Comparison of ENCODE assay signal across 23 mouse cellular contexts in genomic region chr9:70975921-70976320, GRCm38 (mm10). TPM values are rescaled to one million over a fixed set of nuclear protein-coding genes. Genes with fewer than 3 reads are reported as not detected.
DNase-seq lines count a peak whose midpoint lies in the region; ATAC-seq and TF ChIP-seq lines count a peak whose summit lies in the region.
"Had no signal": no experiment of that assay in that cellular context is flagged by ENCODE, and none has a peak within 500 bp of the region (broad histone marks: within the 10 kb centered on the region; RNA-seq: fewer than 3 reads in every experiment).

No protein-coding gene starts in this region.

- TF ChIP-seq EP300 in heart, adult 2 months (IDR thresholded peaks at IDR 0.05; ENCODE audit: insufficient read depth, low read depth, low read length): no peak

- intact Hi-C loops in heart, adult 2 months (cut with DNase I): loop anchor here (2.0 kb wide), 1 partner anchor 33 kb away; no protein-coding TSS in a partner anchor

- no peaks in the 10 kb centered on the region for H3K4me1 ChIP-seq in heart, embryonic 10.5 days
- peaks cover 2% of the 10 kb centered on the region for H3K4me1 ChIP-seq in heart, adult 2 months (ENCODE audit: control insufficient read depth, insufficient read depth, low read length)
- no peaks in the 10 kb centered on the region for H3K4me1 ChIP-seq in liver, embryonic 11.5 days (replicated peaks; ENCODE audit: control insufficient read depth, insufficient read depth, low read length)
- H3K4me1 ChIP-seq: embryonic facial prominence, embryonic 10.5 days; embryonic facial prominence, embryonic 12.5 days; forebrain, embryonic 13.5 days; forebrain, embryonic 15.5 days had no signal

- H3K9ac ChIP-seq in heart, adult 2 months (ENCODE audit: low read depth, low read length): no peak overlapping the region
- H3K9ac ChIP-seq in liver, embryonic 11.5 days (ENCODE audit: low read depth, low read length): no peak overlapping the region
- H3K9ac ChIP-seq: embryonic facial prominence, embryonic 12.5 days; forebrain, embryonic 13.5 days; forebrain, embryonic 15.5 days; forebrain, postnatal 0 days had no signal

- TF ChIP-seq POLR2A in heart, adult 2 months (IDR thresholded peaks at IDR 0.05; ENCODE audit: insufficient read depth, low read depth, low read length): no peak

- no peak overlapping the region for H3K4me2 ChIP-seq in liver, embryonic 11.5 days
- H3K4me2 ChIP-seq: embryonic facial prominence, embryonic 12.5 days; forebrain, embryonic 13.5 days; forebrain, embryonic 15.5 days had no signal

- no peak for DNase-seq in frontal cortex, postnatal 10 days (ENCODE audit: low spot score in 2 of 2)
- peak; percentile 42 for DNase-seq in heart, embryonic 10.5 days (ENCODE audit: low spot score)
- DNase-seq in heart, adult 2 months: no peak
- DNase-seq in liver, embryonic 11.5 days (ENCODE audit: low spot score): no peak
- DNase-seq: adrenal gland, adult 2 months; adrenal gland, postnatal 10 days; adrenal gland, postnatal 25 days; B cell, adult 2 months; cerebellum, adult 11-12 months; cerebellum, adult 2 months; cerebellum, adult 9-10 months; cerebellum, postnatal 10 days; cerebellum, postnatal 25 days; forebrain, postnatal 0 days had no signal

- WGBS in heart, embryonic 10.5 days: 88% methylated on average over 2 of the region's 2 CpGs
- WGBS in heart, adult 2 months: 80% methylated on average over 2 of the region's 2 CpGs
- WGBS in liver, embryonic 11.5 days: 83% methylated on average over 2 of the region's 2 CpGs

- ATAC-seq in frontal cortex, adult (ENCODE audit: low TSS enrichment): peak; percentile 59; the same call in 1 of the 2 replicates
- no peak for ATAC-seq in liver, embryonic 11.5 days (replicated peaks; ENCODE audit: low FRiP score)
- ATAC-seq: CD4-positive, CD25-positive, alpha-beta regulatory T cell, adult 4 months; forebrain, embryonic 13.5 days; forebrain, embryonic 15.5 days; forebrain, postnatal 0 days had no signal

- no peak overlapping the region for H3K27ac ChIP-seq in heart, embryonic 10.5 days
- H3K27ac ChIP-seq in heart, adult 2 months: no peak overlapping the region
- no peak overlapping the region for H3K27ac ChIP-seq in liver, embryonic 11.5 days (ENCODE audit: low read depth, low read length)
- H3K27ac ChIP-seq: embryonic facial prominence, embryonic 10.5 days; embryonic facial prominence, embryonic 12.5 days; forebrain, embryonic 13.5 days; forebrain, embryonic 15.5 days had no signal

- no peaks in the 10 kb centered on the region for H3K36me3 ChIP-seq in heart, embryonic 10.5 days
- H3K36me3 ChIP-seq in heart, adult 2 months (ENCODE audit: control insufficient read depth, insufficient read depth, low read length): no peaks in the 10 kb centered on the region
- H3K36me3 ChIP-seq in liver, embryonic 11.5 days (ENCODE audit: control insufficient read depth, insufficient read depth, low read length): no peaks in the 10 kb centered on the region
- H3K36me3 ChIP-seq: embryonic facial prominence, embryonic 10.5 days; embryonic facial prominence, embryonic 12.5 days; forebrain, embryonic 15.5 days; G1E had no signal

- no peaks in the 10 kb centered on the region for H3K27me3 ChIP-seq in heart, embryonic 10.5 days (ENCODE audit: insufficient read depth, poor library complexity, severe bottlenecking)
- H3K27me3 ChIP-seq in heart, adult 2 months (ENCODE audit: control insufficient read depth, insufficient read depth, low read length): no peaks in the 10 kb centered on the region
- H3K27me3 ChIP-seq in liver, embryonic 11.5 days (replicated peaks; ENCODE audit: control insufficient read depth, insufficient read depth, low read length): no peaks in the 10 kb centered on the region
- H3K27me3 ChIP-seq: CH12.LX; embryonic facial prominence, embryonic 12.5 days; forebrain, embryonic 13.5 days; forebrain, embryonic 15.5 days had no signal

- no peaks in the 10 kb centered on the region for H3K9me3 ChIP-seq in heart, embryonic 10.5 days
- H3K9me3 ChIP-seq in liver, embryonic 11.5 days (ENCODE audit: control insufficient read depth, low read length): peaks cover 3% of the 10 kb centered on the region; the same call in 1 of the 2 replicates
- H3K9me3 ChIP-seq: embryonic facial prominence, embryonic 12.5 days; forebrain, embryonic 13.5 days; forebrain, embryonic 15.5 days; G1E had no signal

- no peak overlapping the region for H3K4me3 ChIP-seq in heart, embryonic 10.5 days
- no peak overlapping the region for H3K4me3 ChIP-seq in heart, adult 2 months
- no peak overlapping the region for H3K4me3 ChIP-seq in liver, embryonic 11.5 days (ENCODE audit: low read depth, low read length)
- H3K4me3 ChIP-seq: embryonic facial prominence, embryonic 10.5 days; embryonic facial prominence, embryonic 12.5 days; forebrain, embryonic 13.5 days; forebrain, embryonic 15.5 days had no signal

- no peak for TF ChIP-seq CTCF in heart, adult 2 months (IDR thresholded peaks at IDR 0.05)

- H3K79me2 ChIP-seq in heart, adult 2 months (replicated peaks; ENCODE audit: control insufficient read depth, insufficient read depth, low read length): no peaks in the 10 kb centered on the region

RNA-seq across cellular contexts. Expression of gene Lipc, which starts 23.9 kb away (rescaled TPM):
- polyA plus RNA-seq in heart, embryonic 10.5 days (2016; fragmentation: Nextera tagmentation; extraction: Ambion mirVana): 0.11 and 1.9 TPM in 2 replicates
- total RNA-seq in heart, adult 2 months (2021): under 1 TPM in 1 of 2 experiments, not detected in 1; 0.14 TPM
- 0.25 and 0.35 TPM in 2 replicates for polyA plus RNA-seq in heart, adult 2 months (2012; rRNA removed)
- polyA plus RNA-seq in liver, embryonic 11.5 days (2014; fragmentation: Nextera tagmentation; extraction: Ambion mirVana): 15.0 and 16.7 TPM in 2 replicates
- total RNA-seq: adrenal gland, postnatal 25 days had no signal
- polyA plus RNA-seq: CD4-positive, CD25-positive, alpha-beta regulatory T cell, adult 4 months; embryonic facial prominence, embryonic 10.5 days; embryonic facial prominence, embryonic 12.5 days; forebrain, embryonic 11.5 days; forebrain, embryonic 13.5 days; forebrain, embryonic 15.5 days; G1E had no signal
